Mouse (Mus musculus): ENCODE results near the gene Bola2. TPM values are rescaled to one million over a fixed set of nuclear protein-coding genes. Genes with fewer than 3 reads are reported as not detected.
"Not testable (repeated sequence)": the region's sequence is repeated elsewhere in the genome, so short reads cannot be mapped to it uniquely, and the experiment has no call there.

Bola2 gene
- polyA plus RNA-seq, 1 experiment = 182 TPM

GRCm38 (mm10) chr7:126718787-126719337 is 23.7 kb downstream of the Bola2 start:
- Histone ChIP-seq H3K27ac (ENCODE audit: control insufficient read depth, insufficient read depth, low read depth, low read length, poor library complexity) (no peak overlapping the region), H3K4me3 (replicated peaks; ENCODE audit: control insufficient read depth, low read depth, low read length) (no peak overlapping the region), H3K4me1 (ENCODE audit: control insufficient read depth, insufficient read depth, low read length) (no peaks in the 10 kb centered on the region; the same call in 1 of the 2 replicates)
- WGBS = 89% methylated on average over 5 of the region's 5 CpGs
- TF ChIP-seq POLR2A (IDR thresholded peaks at IDR 0.05; ENCODE audit: borderline replicate concordance, control insufficient read depth, low read depth, low read length) (no peak), CTCF (IDR thresholded peaks at IDR 0.05; ENCODE audit: control insufficient read depth, insufficient read depth, low read length) (peak; percentile 71)

- 69% methylated on average over 13 of the region's 13 CpGs for WGBS
- H3K4me1 ChIP-seq (ENCODE audit: control insufficient read depth, insufficient read depth, low read length) = no peaks in the 10 kb centered on the region; the same call in 1 of the 2 replicates
- no peak for TF ChIP-seq POLR2A (IDR thresholded peaks at IDR 0.05; ENCODE audit: borderline replicate concordance, control insufficient read depth, low read depth, low read length)
- no peak for TF ChIP-seq CTCF (IDR thresholded peaks at IDR 0.05; ENCODE audit: control insufficient read depth, insufficient read depth, low read length)
- H3K4me3 ChIP-seq (replicated peaks; ENCODE audit: control insufficient read depth, low read depth, low read length) = no peak overlapping the region
- H3K27ac ChIP-seq (ENCODE audit: control insufficient read depth, insufficient read depth, low read depth, low read length, poor library complexity) = no peak overlapping the region
These were observed 26.4 kb downstream of the Bola2 start for GRCm38 (mm10) chr7:126721635-126722034.

- no peak overlapping the region for H3K27ac ChIP-seq (ENCODE audit: control insufficient read depth, insufficient read depth, low read depth, low read length, poor library complexity)
- WGBS = 3% methylated on average over 3 of the region's 3 CpGs
- TF ChIP-seq POLR2A (IDR thresholded peaks at IDR 0.05; ENCODE audit: borderline replicate concordance, control insufficient read depth, low read depth, low read length) (no peak), CTCF (IDR thresholded peaks at IDR 0.05; ENCODE audit: control insufficient read depth, insufficient read depth, low read length) (no peak)
These were observed 29.9 kb downstream of the Bola2 start for GRCm38 (mm10) chr7:126725077-126725476.

GRCm38 (mm10) chr7:126725667-126726066 is 30.5 kb downstream of the Bola2 start:
- TF ChIP-seq CTCF (IDR thresholded peaks at IDR 0.05; ENCODE audit: control insufficient read depth, insufficient read depth, low read length) (no peak), POLR2A (IDR thresholded peaks at IDR 0.05; ENCODE audit: borderline replicate concordance, control insufficient read depth, low read depth, low read length) (no peak)
- H3K27ac ChIP-seq (ENCODE audit: control insufficient read depth, insufficient read depth, low read depth, low read length, poor library complexity) = peak overlapping the region; percentile 0; the same call in 1 of the 2 replicates

More at GRCm38 (mm10) chr7:126725077-126725476, 29.9 kb downstream of the Bola2 start:
- Histone ChIP-seq H3K4me1 (ENCODE audit: control insufficient read depth, insufficient read depth, low read length) (no peaks in the 10 kb centered on the region; the same call in 1 of the 2 replicates), H3K4me3 (replicated peaks; ENCODE audit: control insufficient read depth, low read depth, low read length) (no peak overlapping the region)

GRCm38 (mm10) chr7:126730256-126730789 is 35.1 kb downstream of the Bola2 start:
- not testable (repeated sequence) for H3K27ac ChIP-seq (ENCODE audit: control insufficient read depth, insufficient read depth, low read depth, low read length, poor library complexity); H3K4me3 ChIP-seq (replicated peaks; ENCODE audit: control insufficient read depth, low read depth, low read length); H3K4me1 ChIP-seq (ENCODE audit: control insufficient read depth, insufficient read depth, low read length)
- 70% methylated on average over 4 of the region's 4 CpGs for WGBS

More at GRCm38 (mm10) chr7:126725667-126726066, 30.5 kb downstream of the Bola2 start:
- Histone ChIP-seq H3K4me1 (ENCODE audit: control insufficient read depth, insufficient read depth, low read length) (no peaks in the 10 kb centered on the region; the same call in 1 of the 2 replicates), H3K4me3 (replicated peaks; ENCODE audit: control insufficient read depth, low read depth, low read length) (no peak overlapping the region)
- 26% methylated on average over 5 of the region's 5 CpGs for WGBS

- H3K4me1 ChIP-seq (ENCODE audit: control insufficient read depth, insufficient read depth, low read length) = no peaks in the 10 kb centered on the region; the same call in 1 of the 2 replicates
- H3K27ac ChIP-seq (ENCODE audit: control insufficient read depth, insufficient read depth, low read depth, low read length, poor library complexity) = no peak overlapping the region
- no peak for TF ChIP-seq CTCF (IDR thresholded peaks at IDR 0.05; ENCODE audit: control insufficient read depth, insufficient read depth, low read length)
- TF ChIP-seq POLR2A (IDR thresholded peaks at IDR 0.05; ENCODE audit: borderline replicate concordance, control insufficient read depth, low read depth, low read length) = no peak
- 60% methylated on average over 8 of the region's 8 CpGs for WGBS
- H3K4me3 ChIP-seq (replicated peaks; ENCODE audit: control insufficient read depth, low read depth, low read length) = no peak overlapping the region
These were observed 40.9 kb downstream of the Bola2 start for GRCm38 (mm10) chr7:126736122-126736521.

- TF ChIP-seq CTCF (IDR thresholded peaks at IDR 0.05; ENCODE audit: control insufficient read depth, insufficient read depth, low read length) (no peak), POLR2A (IDR thresholded peaks at IDR 0.05; ENCODE audit: borderline replicate concordance, control insufficient read depth, low read depth, low read length) (no peak)
- H3K4me1 ChIP-seq (ENCODE audit: control insufficient read depth, insufficient read depth, low read length) = no peaks in the 10 kb centered on the region; the same call in 1 of the 2 replicates
- H3K27ac ChIP-seq (ENCODE audit: control insufficient read depth, insufficient read depth, low read depth, low read length, poor library complexity) = no peak overlapping the region
- WGBS = 82% methylated on average over 17 of the region's 17 CpGs
- no peak overlapping the region for H3K4me3 ChIP-seq (replicated peaks; ENCODE audit: control insufficient read depth, low read depth, low read length)
These were observed 44.4 kb downstream of the Bola2 start for GRCm38 (mm10) chr7:126739551-126739950.

DNA sequence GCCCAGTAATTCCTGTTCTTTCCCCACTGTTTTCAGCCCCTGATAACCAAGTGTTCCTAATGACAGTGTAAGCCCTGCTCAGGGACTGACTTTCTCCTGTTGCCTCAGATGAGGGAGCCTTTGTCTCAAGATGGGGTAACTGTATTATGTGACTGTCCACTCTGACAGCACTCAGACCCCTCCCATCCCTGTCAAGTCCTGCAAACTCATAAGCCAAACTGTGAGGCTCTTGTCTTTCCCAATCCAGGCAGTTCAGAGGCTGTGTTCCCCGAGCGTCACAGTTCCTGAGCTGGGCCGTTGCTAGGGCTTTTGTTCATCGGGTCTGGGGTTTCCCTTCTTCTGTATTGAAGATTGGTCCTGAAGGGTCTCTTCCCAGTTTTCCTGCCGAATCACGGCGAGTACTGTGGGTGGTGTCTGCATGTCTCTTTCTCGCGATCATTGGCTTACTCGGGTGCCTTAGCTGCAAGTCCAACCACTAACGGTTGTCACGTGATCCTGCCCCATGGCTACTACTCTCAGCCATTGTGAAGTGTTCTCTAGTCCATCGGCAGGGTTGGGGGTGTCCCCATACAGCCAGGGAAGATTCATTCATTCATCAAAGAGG is 45.0 kb downstream of the Bola2 start:
- no peak overlapping the region for H3K27ac ChIP-seq (ENCODE audit: control insufficient read depth, insufficient read depth, low read depth, low read length, poor library complexity)
- no peak overlapping the region for H3K4me3 ChIP-seq (replicated peaks; ENCODE audit: control insufficient read depth, low read depth, low read length)
- no peaks in the 10 kb centered on the region; the same call in 1 of the 2 replicates for H3K4me1 ChIP-seq (ENCODE audit: control insufficient read depth, insufficient read depth, low read length)
- WGBS = 78% methylated on average over 13 of the region's 13 CpGs
- no peak for TF ChIP-seq POLR2A (IDR thresholded peaks at IDR 0.05; ENCODE audit: borderline replicate concordance, control insufficient read depth, low read depth, low read length)

Measured in bone marrow, adult 2 months (tissue).